Mouse (Mus musculus): ENCODE measurements around the gene Lpin3. TPM values are rescaled to one million over a fixed set of nuclear protein-coding genes. Genes with fewer than 3 reads are reported as not detected.

Lpin3 gene
- polyA plus RNA-seq, 1 experiment = 48.0 TPM

GRCm38 (mm10) chr2:160932325-160932724, 51.9 kb downstream of the Lpin3 start:
- H3K27ac ChIP-seq (ENCODE audit: insufficient read depth, low read depth, low read length) = no peak overlapping the region
- TF ChIP-seq POLR2A (IDR thresholded peaks at IDR 0.05; ENCODE audit: low read depth, low read length) (no peak), CTCF (IDR thresholded peaks at IDR 0.05; ENCODE audit: extremely low read depth, insufficient read length, insufficient replicate concordance, low read depth, low read length) (no peak)
- WGBS = 70% methylated on average over 8 of the region's 8 CpGs
- no peaks in the 10 kb centered on the region for H3K27me3 ChIP-seq (ENCODE audit: control insufficient read depth, insufficient read depth, low read length)
- H3K4me1 ChIP-seq (ENCODE audit: control insufficient read depth, insufficient read depth, insufficient read length, low read length) = no peaks in the 10 kb centered on the region
- no peak overlapping the region for H3K4me3 ChIP-seq (ENCODE audit: low read depth, low read length)
- no peaks in the 10 kb centered on the region for H3K36me3 ChIP-seq (ENCODE audit: control insufficient read depth, insufficient read depth, low read length)

- no peak overlapping the region for H3K4me3 ChIP-seq (ENCODE audit: low read depth, low read length)
- H3K36me3 ChIP-seq (ENCODE audit: control insufficient read depth, insufficient read depth, low read length) = no peaks in the 10 kb centered on the region
- no peak overlapping the region for H3K27ac ChIP-seq (ENCODE audit: insufficient read depth, low read depth, low read length)
- no peaks in the 10 kb centered on the region for H3K27me3 ChIP-seq (ENCODE audit: control insufficient read depth, insufficient read depth, low read length)
- no peaks in the 10 kb centered on the region for H3K4me1 ChIP-seq (ENCODE audit: control insufficient read depth, insufficient read depth, insufficient read length, low read length)
- TF ChIP-seq POLR2A (IDR thresholded peaks at IDR 0.05; ENCODE audit: low read depth, low read length) = no peak
- TF ChIP-seq CTCF (IDR thresholded peaks at IDR 0.05; ENCODE audit: extremely low read depth, insufficient read length, insufficient replicate concordance, low read depth, low read length) = no peak
- 35% methylated on average over 3 of the region's 3 CpGs for WGBS
Observed at GRCm38 (mm10) chr2:160932981-160933380, 52.5 kb downstream of the Lpin3 start.

- WGBS = 67% methylated on average over 5 of the region's 5 CpGs
- no peak overlapping the region for H3K4me3 ChIP-seq (ENCODE audit: low read depth, low read length)
- no peaks in the 10 kb centered on the region for H3K4me1 ChIP-seq (ENCODE audit: control insufficient read depth, insufficient read depth, insufficient read length, low read length)
- H3K36me3 ChIP-seq (ENCODE audit: control insufficient read depth, insufficient read depth, low read length) = no peaks in the 10 kb centered on the region
- H3K27ac ChIP-seq (ENCODE audit: insufficient read depth, low read depth, low read length) = no peak overlapping the region
- no peaks in the 10 kb centered on the region for H3K27me3 ChIP-seq (ENCODE audit: control insufficient read depth, insufficient read depth, low read length)
- TF ChIP-seq POLR2A (IDR thresholded peaks at IDR 0.05; ENCODE audit: low read depth, low read length) (no peak), CTCF (IDR thresholded peaks at IDR 0.05; ENCODE audit: extremely low read depth, insufficient read length, insufficient replicate concordance, low read depth, low read length) (no peak)
Observed at GRCm38 (mm10) chr2:160933890-160934289, 53.4 kb downstream of the Lpin3 start.

DNA sequence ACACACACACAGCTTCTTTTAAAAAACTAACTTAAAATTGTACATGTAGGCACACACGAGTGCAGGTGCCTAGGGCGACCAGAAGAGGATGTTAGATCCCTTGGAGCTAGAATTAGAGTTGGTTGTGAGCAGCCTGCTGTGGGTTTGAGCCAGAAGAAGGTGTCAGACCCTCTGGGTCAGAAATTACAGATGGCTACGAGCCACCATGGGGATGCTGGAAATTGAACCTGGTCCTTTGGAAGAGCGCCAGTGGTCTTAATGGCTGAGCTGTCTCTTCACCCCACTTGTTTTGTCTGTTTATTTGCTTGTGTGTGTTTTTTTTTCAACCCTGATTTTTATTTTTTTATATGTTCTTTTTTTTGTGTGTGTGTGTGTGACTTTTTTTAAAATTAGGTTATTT, 54.0 kb downstream of the Lpin3 start:
- TF ChIP-seq POLR2A (IDR thresholded peaks at IDR 0.05; ENCODE audit: low read depth, low read length) (no peak), CTCF (IDR thresholded peaks at IDR 0.05; ENCODE audit: extremely low read depth, insufficient read length, insufficient replicate concordance, low read depth, low read length) (no peak)
- Histone ChIP-seq H3K27ac (ENCODE audit: insufficient read depth, low read depth, low read length) (no peak overlapping the region), H3K4me1 (ENCODE audit: control insufficient read depth, insufficient read depth, insufficient read length, low read length) (no peaks in the 10 kb centered on the region), H3K36me3 (ENCODE audit: control insufficient read depth, insufficient read depth, low read length) (no peaks in the 10 kb centered on the region), H3K27me3 (ENCODE audit: control insufficient read depth, insufficient read depth, low read length) (no peaks in the 10 kb centered on the region), H3K4me3 (ENCODE audit: low read depth, low read length) (no peak overlapping the region)
- WGBS = 65% methylated on average over 4 of the region's 4 CpGs

- 62% methylated on average over 17 of the region's 17 CpGs for WGBS
- Histone ChIP-seq H3K4me1 (ENCODE audit: control insufficient read depth, insufficient read depth, insufficient read length, low read length) (no peaks in the 10 kb centered on the region), H3K4me3 (ENCODE audit: low read depth, low read length) (no peak overlapping the region), H3K27me3 (ENCODE audit: control insufficient read depth, insufficient read depth, low read length) (no peaks in the 10 kb centered on the region), H3K36me3 (ENCODE audit: control insufficient read depth, insufficient read depth, low read length) (no peaks in the 10 kb centered on the region), H3K27ac (ENCODE audit: insufficient read depth, low read depth, low read length) (no peak overlapping the region)
- TF ChIP-seq CTCF (IDR thresholded peaks at IDR 0.05; ENCODE audit: extremely low read depth, insufficient read length, insufficient replicate concordance, low read depth, low read length) = no peak
Observed at GRCm38 (mm10) chr2:160940930-160941709, 60.6 kb downstream of the Lpin3 start.

- Histone ChIP-seq H3K4me1 (ENCODE audit: control insufficient read depth, insufficient read depth, insufficient read length, low read length) (no peaks in the 10 kb centered on the region), H3K27ac (ENCODE audit: insufficient read depth, low read depth, low read length) (no peak overlapping the region), H3K4me3 (ENCODE audit: low read depth, low read length) (no peak overlapping the region), H3K27me3 (ENCODE audit: control insufficient read depth, insufficient read depth, low read length) (no peaks in the 10 kb centered on the region), H3K36me3 (ENCODE audit: control insufficient read depth, insufficient read depth, low read length) (no peaks in the 10 kb centered on the region)
- WGBS = 61% methylated on average over 3 of the region's 3 CpGs
- no peak for TF ChIP-seq CTCF (IDR thresholded peaks at IDR 0.05; ENCODE audit: extremely low read depth, insufficient read length, insufficient replicate concordance, low read depth, low read length)
- TF ChIP-seq POLR2A (IDR thresholded peaks at IDR 0.05; ENCODE audit: low read depth, low read length) = no peak
Observed at GRCm38 (mm10) chr2:160942443-160942842, 62.0 kb downstream of the Lpin3 start.

- no peaks in the 10 kb centered on the region for H3K27me3 ChIP-seq (ENCODE audit: control insufficient read depth, insufficient read depth, low read length)
- H3K36me3 ChIP-seq (ENCODE audit: control insufficient read depth, insufficient read depth, low read length) = peaks cover 36% of the 10 kb centered on the region
- H3K4me1 ChIP-seq (ENCODE audit: control insufficient read depth, insufficient read depth, insufficient read length, low read length) = no peaks in the 10 kb centered on the region
- H3K4me3 ChIP-seq (ENCODE audit: low read depth, low read length) = no peak overlapping the region
- 84% methylated on average over 4 of the region's 4 CpGs for WGBS
- TF ChIP-seq POLR2A (IDR thresholded peaks at IDR 0.05; ENCODE audit: low read depth, low read length) (no peak), CTCF (IDR thresholded peaks at IDR 0.05; ENCODE audit: extremely low read depth, insufficient read length, insufficient replicate concordance, low read depth, low read length) (no peak)
- H3K27ac ChIP-seq (ENCODE audit: insufficient read depth, low read depth, low read length) = no peak overlapping the region
Observed at GRCm38 (mm10) chr2:160951595-160951994, 71.1 kb downstream of the Lpin3 start.

All from small intestine, adult 2 months (tissue).